Mouse (Mus musculus): Measurements from ENCODE around the gene March7. TPM values are rescaled to one million over a fixed set of nuclear protein-coding genes. Genes with fewer than 3 reads are reported as not detected.

The March7 gene
- total and polyA plus RNA-seq, 3 experiments: 5.6 to 172 (median 140) TPM

GRCm38 (mm10) chr2:60233147-60233546, 23.5 kb downstream of the March7 start:
- no peak for DNase-seq (ENCODE audit: low spot score)
- Histone ChIP-seq H3K36me3 (replicated peaks) (peaks cover 77% of the 10 kb centered on the region), H3K4me3 (ENCODE audit: low read depth, low read length) (no peak overlapping the region), H3K27me3 (ENCODE audit: insufficient read depth, low read length) (no peaks in the 10 kb centered on the region), H3K4me1 (ENCODE audit: insufficient read depth, low read depth, low read length) (peaks cover 11% of the 10 kb centered on the region), H3K9me3 (replicated peaks) (no peaks in the 10 kb centered on the region)
- TF ChIP-seq GATA2 (IDR thresholded peaks at IDR 0.05; ENCODE audit: borderline replicate concordance, low read depth, low read length): no peak
- no peak for TF ChIP-seq GATA1 (IDR thresholded peaks at IDR 0.05; ENCODE audit: borderline replicate concordance, low read length)
- no peak for TF ChIP-seq POLR2AphosphoS5 (IDR thresholded peaks at IDR 0.05; ENCODE audit: insufficient replicate concordance, low read depth, low read length)
- no peak for TF ChIP-seq CTCF (IDR thresholded peaks at IDR 0.05; ENCODE audit: low read depth, low read length)
- no peak for TF ChIP-seq TAL1 (conservative IDR thresholded peaks at IDR 0.05; ENCODE audit: low read depth, low read length)
- ATAC-seq (ENCODE audit: extremely low read depth, insufficient number of reproducible peaks, low FRiP score, poor library complexity, severe bottlenecking): no peak

GRCm38 (mm10) chr2:60234506-60234905, 24.8 kb downstream of the March7 start:
- ATAC-seq (ENCODE audit: extremely low read depth, insufficient number of reproducible peaks, low FRiP score, poor library complexity, severe bottlenecking) (no peak), DNase-seq (ENCODE audit: low spot score) (no peak)
- no peak for TF ChIP-seq GATA2 (IDR thresholded peaks at IDR 0.05; ENCODE audit: borderline replicate concordance, low read depth, low read length)
- TF ChIP-seq GATA1 (IDR thresholded peaks at IDR 0.05; ENCODE audit: borderline replicate concordance, low read length): no peak
- TF ChIP-seq POLR2AphosphoS5 (IDR thresholded peaks at IDR 0.05; ENCODE audit: insufficient replicate concordance, low read depth, low read length): no peak
- TF ChIP-seq TAL1 (conservative IDR thresholded peaks at IDR 0.05; ENCODE audit: low read depth, low read length): no peak
- TF ChIP-seq CTCF (IDR thresholded peaks at IDR 0.05; ENCODE audit: low read depth, low read length): no peak
- H3K4me1 ChIP-seq (ENCODE audit: insufficient read depth, low read depth, low read length): peaks cover 2% of the 10 kb centered on the region
- peaks cover 85% of the 10 kb centered on the region for H3K36me3 ChIP-seq (replicated peaks)
- no peaks in the 10 kb centered on the region for H3K27me3 ChIP-seq (ENCODE audit: insufficient read depth, low read length)
- no peak overlapping the region for H3K4me3 ChIP-seq (ENCODE audit: low read depth, low read length)
- no peaks in the 10 kb centered on the region for H3K9me3 ChIP-seq (replicated peaks)

GRCm38 (mm10) chr2:60252782-60253181, 43.1 kb downstream of the March7 start:
- DNase-seq (ENCODE audit: low spot score) (no peak), ATAC-seq (ENCODE audit: extremely low read depth, insufficient number of reproducible peaks, low FRiP score, poor library complexity, severe bottlenecking) (no peak)
- no peak overlapping the region for H3K4me3 ChIP-seq (ENCODE audit: low read depth, low read length)

GRCm38 (mm10) chr2:60253506-60253905, 43.8 kb downstream of the March7 start:
- ATAC-seq (ENCODE audit: extremely low read depth, insufficient number of reproducible peaks, low FRiP score, poor library complexity, severe bottlenecking): no peak
- no peaks in the 10 kb centered on the region for H3K27me3 ChIP-seq (ENCODE audit: insufficient read depth, low read length)

More at GRCm38 (mm10) chr2:60252782-60253181, 43.1 kb downstream of the March7 start:
- Histone ChIP-seq H3K27me3 (ENCODE audit: insufficient read depth, low read length) (no peaks in the 10 kb centered on the region), H3K36me3 (replicated peaks) (peaks cover 43% of the 10 kb centered on the region), H3K9me3 (replicated peaks) (no peaks in the 10 kb centered on the region), H3K4me1 (ENCODE audit: insufficient read depth, low read depth, low read length) (no peaks in the 10 kb centered on the region)
- TF ChIP-seq POLR2AphosphoS5 (IDR thresholded peaks at IDR 0.05; ENCODE audit: insufficient replicate concordance, low read depth, low read length): no peak
- TF ChIP-seq CTCF (IDR thresholded peaks at IDR 0.05; ENCODE audit: low read depth, low read length): no peak
- TF ChIP-seq TAL1 (conservative IDR thresholded peaks at IDR 0.05; ENCODE audit: low read depth, low read length): no peak
- no peak for TF ChIP-seq GATA1 (IDR thresholded peaks at IDR 0.05; ENCODE audit: borderline replicate concordance, low read length)
- no peak for TF ChIP-seq GATA2 (IDR thresholded peaks at IDR 0.05; ENCODE audit: borderline replicate concordance, low read depth, low read length)

GRCm38 (mm10) chr2:60256751-60257150, 47.1 kb downstream of the March7 start:
- H3K4me3 ChIP-seq (ENCODE audit: low read depth, low read length): no peak overlapping the region
- H3K36me3 ChIP-seq (replicated peaks): peaks cover 16% of the 10 kb centered on the region
- TF ChIP-seq GATA2 (IDR thresholded peaks at IDR 0.05; ENCODE audit: borderline replicate concordance, low read depth, low read length) (no peak), POLR2AphosphoS5 (IDR thresholded peaks at IDR 0.05; ENCODE audit: insufficient replicate concordance, low read depth, low read length) (no peak), GATA1 (IDR thresholded peaks at IDR 0.05; ENCODE audit: borderline replicate concordance, low read length) (no peak)
- no peak for DNase-seq (ENCODE audit: low spot score)
- no peaks in the 10 kb centered on the region for H3K4me1 ChIP-seq (ENCODE audit: insufficient read depth, low read depth, low read length)
- no peak for ATAC-seq (ENCODE audit: extremely low read depth, insufficient number of reproducible peaks, low FRiP score, poor library complexity, severe bottlenecking)
- no peaks in the 10 kb centered on the region for H3K9me3 ChIP-seq (replicated peaks)
- H3K27me3 ChIP-seq (ENCODE audit: insufficient read depth, low read length): no peaks in the 10 kb centered on the region

More at GRCm38 (mm10) chr2:60253506-60253905, 43.8 kb downstream of the March7 start:
- Histone ChIP-seq H3K9me3 (replicated peaks) (no peaks in the 10 kb centered on the region), H3K4me1 (ENCODE audit: insufficient read depth, low read depth, low read length) (no peaks in the 10 kb centered on the region), H3K36me3 (replicated peaks) (peaks cover 43% of the 10 kb centered on the region), H3K4me3 (ENCODE audit: low read depth, low read length) (no peak overlapping the region)
- no peak for TF ChIP-seq POLR2AphosphoS5 (IDR thresholded peaks at IDR 0.05; ENCODE audit: insufficient replicate concordance, low read depth, low read length)
- TF ChIP-seq GATA2 (IDR thresholded peaks at IDR 0.05; ENCODE audit: borderline replicate concordance, low read depth, low read length): no peak
- no peak for TF ChIP-seq TAL1 (conservative IDR thresholded peaks at IDR 0.05; ENCODE audit: low read depth, low read length)
- no peak for TF ChIP-seq CTCF (IDR thresholded peaks at IDR 0.05; ENCODE audit: low read depth, low read length)
- TF ChIP-seq GATA1 (IDR thresholded peaks at IDR 0.05; ENCODE audit: borderline replicate concordance, low read length): no peak
- no peak for DNase-seq (ENCODE audit: low spot score)

- no peaks in the 10 kb centered on the region for H3K27me3 ChIP-seq (ENCODE audit: insufficient read depth, low read length)
- ATAC-seq (ENCODE audit: extremely low read depth, insufficient number of reproducible peaks, low FRiP score, poor library complexity, severe bottlenecking) (no peak), DNase-seq (ENCODE audit: low spot score) (no peak)
- TF ChIP-seq POLR2AphosphoS5 (IDR thresholded peaks at IDR 0.05; ENCODE audit: insufficient replicate concordance, low read depth, low read length): no peak
- no peak for TF ChIP-seq CTCF (IDR thresholded peaks at IDR 0.05; ENCODE audit: low read depth, low read length)
- no peak for TF ChIP-seq GATA1 (IDR thresholded peaks at IDR 0.05; ENCODE audit: borderline replicate concordance, low read length)
- no peak for TF ChIP-seq GATA2 (IDR thresholded peaks at IDR 0.05; ENCODE audit: borderline replicate concordance, low read depth, low read length)
- no peak for TF ChIP-seq TAL1 (conservative IDR thresholded peaks at IDR 0.05; ENCODE audit: low read depth, low read length)
- H3K4me1 ChIP-seq (ENCODE audit: insufficient read depth, low read depth, low read length): no peaks in the 10 kb centered on the region
- no peak overlapping the region for H3K4me3 ChIP-seq (ENCODE audit: low read depth, low read length)
- H3K36me3 ChIP-seq (replicated peaks): peaks cover 7% of the 10 kb centered on the region
- no peaks in the 10 kb centered on the region for H3K9me3 ChIP-seq (replicated peaks)
These were observed 49.5 kb downstream of the March7 start for GRCm38 (mm10) chr2:60259186-60259585.

Measured in G1E (cell line).